Mouse (Mus musculus) heart, adult 2 months (tissue): Measurements from ENCODE around the gene Lrrc3.

Source experiments
- CTCF ChIP-seq: fragments of 200-600 bp; IDR thresholded peaks from 2 replicates; pipeline ENCODE4 v1.8.1; 2022; ENCODE audit warnings: antibody characterized with exemption, mild to moderate bottlenecking, moderate library complexity
- POLR2A ChIP-seq: fragments of 200-500 bp; IDR thresholded peaks from 2 replicates; pipeline ENCODE4 v1.6.1; 2011; ENCODE audit warnings: mild to moderate bottlenecking, low read depth, low read length, control low read depth; ENCODE audit not compliant: insufficient read depth

GRCm38 (mm10) chr10:77869651-77870050, 32.7 kb downstream of the Lrrc3 start:
- TF ChIP-seq CTCF (no peak), POLR2A (no peak)
